Mouse (Mus musculus) gastrocnemius, postnatal 10 days (tissue): ENCODE measurements around the gene Gcc2. TPM values are rescaled to one million over a fixed set of nuclear protein-coding genes. Genes with fewer than 3 reads are reported as not detected.
A peak's percentile ranks its signal among the peaks of the same experiment; 100 is the strongest.
"Not testable (repeated sequence)": the region's sequence is repeated elsewhere in the genome, so short reads cannot be mapped to it uniquely, and the experiment has no call there.

Experiments used
- DNase-seq: peaks from one replicate; pipeline ENCODE4 v3.0.0; 2021; ENCODE audit warnings: mixed read lengths
- total RNA-seq, 2 experiments: library from RNA; stranded (reverse); gene quantifications; 2 replicates each; pipeline ENCODE4 v1.2.3; 2021

The Gcc2 gene
- total RNA-seq, 2 experiments from 2014 or later: 14.8 to 16.9 TPM

DNA sequence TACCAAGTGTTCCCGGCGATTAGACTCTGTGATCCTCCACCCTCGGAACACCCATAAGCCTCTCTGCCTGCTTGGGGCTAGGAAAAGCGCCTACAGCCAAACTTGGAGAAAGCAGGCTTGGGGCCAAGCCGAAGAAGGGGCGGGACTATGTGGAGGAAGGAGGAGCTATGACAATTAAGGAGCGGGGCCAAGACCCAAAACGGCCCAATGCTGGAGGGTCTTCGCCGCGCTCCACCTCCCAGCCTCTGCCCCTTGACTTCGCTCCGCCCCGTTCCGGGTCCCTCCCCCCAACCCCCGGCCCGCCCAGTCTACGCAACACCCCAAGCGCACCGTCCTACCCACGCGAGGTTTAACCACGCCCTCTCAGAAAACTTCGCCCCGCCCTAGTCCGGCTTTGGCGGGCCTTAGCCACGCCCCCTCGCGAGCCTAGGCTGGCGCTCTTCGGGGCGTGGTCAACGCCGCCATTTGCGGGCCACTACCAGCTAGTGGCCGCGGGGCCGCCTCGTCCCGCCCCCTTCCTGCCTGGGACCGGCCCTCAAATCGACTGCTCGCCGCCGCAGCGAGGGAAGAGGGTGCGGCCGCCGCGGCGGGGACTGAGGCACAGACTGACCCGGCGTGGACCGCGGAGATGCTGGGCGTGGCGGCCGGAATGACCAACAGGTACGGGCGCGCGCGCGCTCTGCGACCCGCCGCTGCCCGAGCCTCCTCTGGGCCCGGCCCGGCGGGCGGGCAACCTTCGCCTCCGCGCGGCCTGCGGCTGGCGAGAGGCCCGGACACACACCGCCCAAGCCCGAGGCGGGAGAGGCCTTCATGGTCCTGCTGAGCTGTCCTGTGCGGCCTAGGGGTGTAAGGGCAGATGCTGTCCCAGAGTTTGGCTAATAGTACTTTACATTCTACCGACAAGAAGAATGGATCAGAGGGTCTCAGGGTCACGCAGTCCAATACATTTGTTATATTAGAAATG lies 68.0 kb downstream of the Gcc2 start, which contains the start of gene Lims1:
Gene Lims1 (plus strand): TSS at position 439 of the 964 bp plus-strand sequence.
- DNase-seq: peak; percentile 99

GRCm38 (mm10) chr10:58326271-58326670 lies 71.0 kb downstream of the Gcc2 start:
- DNase-seq: no peak

GRCm38 (mm10) chr10:58327836-58328235 lies 72.5 kb downstream of the Gcc2 start:
- DNase-seq: not testable (repeated sequence)

- DNase-seq: no peak
Observed at GRCm38 (mm10) chr10:58328517-58329108, 73.3 kb downstream of the Gcc2 start.

DNA sequence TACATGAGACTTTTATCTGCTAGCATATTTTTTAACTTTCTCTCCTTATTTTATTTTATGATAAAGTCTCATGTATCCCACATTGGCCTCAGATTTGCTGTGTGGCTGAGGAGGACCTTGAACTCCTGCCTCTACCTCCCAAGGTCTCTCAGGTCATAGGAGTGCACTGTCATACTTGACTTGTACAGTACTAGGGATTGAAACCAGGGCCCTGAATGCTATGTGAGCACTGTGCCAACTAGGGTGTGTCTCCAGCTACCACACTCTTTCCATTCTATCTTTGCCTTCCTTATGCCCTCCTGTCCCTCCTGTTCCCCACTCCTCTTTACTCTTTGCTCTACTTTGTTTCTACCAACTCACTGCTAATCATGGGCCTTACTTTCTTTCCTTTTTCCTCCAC lies 75.3 kb downstream of the Gcc2 start:
- no peak for DNase-seq

- no peak for DNase-seq
Observed at GRCm38 (mm10) chr10:58331741-58332140, 76.4 kb downstream of the Gcc2 start.

DNA sequence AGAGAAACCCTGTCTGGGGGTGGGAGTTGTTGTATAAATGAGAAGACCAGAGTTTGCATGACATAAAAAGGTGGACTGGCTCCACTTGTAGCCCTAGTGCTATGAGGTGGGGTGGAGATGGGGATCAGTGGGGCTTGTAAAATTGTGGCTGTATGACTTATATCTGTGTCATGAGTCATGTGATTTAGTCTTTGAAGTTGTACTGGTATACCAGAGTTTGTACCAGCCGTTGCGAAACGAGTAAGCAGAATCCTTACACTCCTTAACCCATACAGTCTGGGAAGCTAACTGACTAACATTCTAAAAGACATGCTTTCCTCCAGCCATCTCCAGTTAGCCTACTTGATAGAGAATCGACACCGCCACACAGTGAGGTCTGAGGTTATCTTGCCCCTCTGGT lies 78.1 kb downstream of the Gcc2 start:
- no peak for DNase-seq

- DNase-seq: no peak
Observed at GRCm38 (mm10) chr10:58336156-58336555, 80.9 kb downstream of the Gcc2 start.

DNA sequence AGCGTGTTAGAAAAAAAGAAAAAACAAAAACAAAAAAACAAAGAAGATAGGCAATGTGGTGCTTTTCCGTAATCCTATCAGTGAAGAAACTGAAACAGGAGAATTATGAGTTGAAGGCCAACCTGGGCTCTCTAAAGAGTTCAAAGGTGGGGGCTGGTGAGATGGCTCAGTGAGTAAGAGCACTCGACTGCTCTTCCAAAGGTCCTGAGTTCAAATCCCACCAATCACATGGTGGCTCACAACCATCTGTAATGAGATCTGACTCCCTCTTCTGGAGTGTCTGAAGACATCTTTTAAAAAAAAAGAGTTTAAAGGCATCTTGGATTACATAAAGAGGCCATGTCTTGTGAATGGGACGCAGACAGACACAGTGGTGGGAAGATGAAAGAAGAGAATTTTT lies 81.8 kb downstream of the Gcc2 start:
- not testable (repeated sequence) for DNase-seq

DNA sequence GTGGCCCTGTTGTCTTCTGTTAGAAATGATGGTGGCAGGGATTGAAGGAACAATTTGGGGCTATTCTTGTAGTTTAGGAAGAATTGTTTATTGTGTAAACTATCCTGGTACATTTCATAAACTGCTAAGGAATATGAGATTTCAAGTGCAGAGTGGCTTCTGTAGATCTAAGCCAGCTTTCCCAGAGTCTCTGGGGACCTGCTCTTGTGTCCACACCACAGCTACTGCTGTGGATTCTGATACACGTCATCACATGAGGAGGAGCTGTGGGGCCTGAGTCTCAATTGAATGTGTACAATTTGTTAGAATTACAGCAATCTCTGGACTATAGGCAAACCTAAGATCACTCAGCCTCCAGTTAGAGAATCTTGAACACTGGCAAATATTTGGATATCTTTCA lies 83.3 kb downstream of the Gcc2 start:
- no peak for DNase-seq

DNA sequence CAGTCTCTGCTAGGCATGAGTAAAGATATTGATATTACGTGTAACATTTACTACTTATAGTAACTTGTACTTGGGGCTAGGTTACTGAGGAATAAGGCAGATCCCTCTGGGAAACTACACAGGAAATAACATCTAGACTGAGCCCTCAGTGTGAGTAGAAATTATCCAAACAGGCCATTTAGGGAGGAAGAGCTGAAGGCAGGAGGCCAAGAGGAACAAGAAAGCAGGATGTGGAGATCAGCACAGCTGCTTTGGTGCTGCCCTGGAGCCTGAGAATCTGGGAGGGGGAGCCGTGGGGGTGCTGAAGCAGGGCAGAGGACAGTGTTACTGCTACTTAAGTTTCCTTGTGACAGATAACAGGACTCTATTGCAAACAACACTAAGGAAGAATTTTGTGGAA lies 86.4 kb downstream of the Gcc2 start:
- peak; percentile 16 for DNase-seq

GRCm38 (mm10) chr10:58342199-58342598 lies 86.9 kb downstream of the Gcc2 start:
- no peak for DNase-seq

DNA sequence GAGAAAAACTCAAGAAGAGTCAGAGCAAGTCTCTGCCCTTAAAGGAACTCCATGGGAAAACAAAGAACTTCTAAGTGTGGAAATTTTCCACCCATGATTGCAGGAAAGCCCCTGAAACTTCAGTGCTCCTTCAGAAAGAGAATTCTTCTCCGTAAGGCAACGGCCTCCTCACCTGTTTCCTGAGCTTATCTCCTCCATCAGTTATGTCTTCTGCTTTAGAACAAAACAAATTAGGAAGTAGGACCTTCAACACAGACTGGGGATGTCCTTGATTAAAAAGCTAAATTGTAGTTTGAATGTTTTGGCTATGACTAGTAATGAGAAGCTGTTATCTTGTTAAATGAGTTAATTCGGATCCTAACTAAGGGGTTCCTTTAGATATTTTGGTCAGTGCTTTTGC lies 88.3 kb downstream of the Gcc2 start:
- DNase-seq: no peak

DNA sequence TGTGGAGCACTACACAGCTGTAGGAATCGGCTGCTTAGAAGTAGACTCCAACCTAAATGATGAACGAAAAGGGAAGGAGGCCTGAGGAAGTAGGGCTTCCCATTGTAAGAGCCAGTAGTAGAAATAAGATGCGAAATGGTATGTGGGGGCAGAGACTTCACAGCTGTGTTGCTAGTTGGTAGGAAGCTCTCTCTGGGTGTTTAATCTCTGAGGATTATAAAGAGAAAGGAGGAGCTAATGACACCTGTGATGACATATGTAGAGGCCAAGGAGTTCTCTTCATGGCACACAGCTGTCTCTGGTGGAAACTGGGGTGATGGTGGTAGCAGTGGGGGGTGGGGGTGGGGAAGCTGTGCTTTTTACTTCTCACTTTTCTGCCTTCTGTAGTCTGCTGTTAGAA lies 95.3 kb downstream of the Gcc2 start:
- no peak for DNase-seq

DNA sequence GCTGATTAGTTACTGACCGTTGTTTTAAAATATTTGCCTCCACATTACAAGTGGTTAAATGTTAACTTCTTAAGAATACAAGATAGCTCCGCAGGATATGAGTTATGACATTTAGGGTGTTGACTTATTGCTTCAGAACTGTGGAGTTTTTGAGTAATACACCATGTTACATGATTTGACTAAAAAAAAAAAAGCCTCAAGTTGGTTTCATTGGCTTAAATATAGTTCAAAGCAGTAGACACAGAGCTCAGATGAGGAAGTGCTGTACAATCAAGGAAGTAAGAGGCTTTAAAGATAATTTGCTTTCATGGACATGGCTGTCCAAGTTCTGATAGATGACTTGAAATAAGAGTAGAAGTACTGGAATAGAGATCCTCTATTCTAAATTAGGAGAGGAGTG lies 96.4 kb downstream of the Gcc2 start:
- no peak for DNase-seq

DNA sequence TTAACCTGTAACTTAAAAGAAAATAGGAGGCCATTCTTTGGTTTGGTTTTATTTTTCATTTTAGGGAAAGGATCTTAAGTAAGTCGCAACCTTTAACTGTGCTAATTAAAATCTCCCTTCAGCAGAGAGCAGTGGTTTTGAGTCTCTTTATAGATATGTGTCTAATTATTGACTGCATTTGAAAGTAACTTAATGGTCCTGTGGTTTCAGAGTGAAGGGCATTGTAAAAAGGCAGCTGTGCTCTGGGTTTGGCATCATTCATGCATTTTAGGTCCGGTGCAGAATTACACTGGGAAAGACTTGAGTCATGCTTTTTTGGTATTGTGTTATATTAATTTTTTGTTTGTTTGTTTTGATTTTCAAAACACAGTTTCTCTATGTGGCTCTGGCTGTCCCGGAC lies 97.1 kb downstream of the Gcc2 start:
- DNase-seq: no peak

- no peak for DNase-seq
Observed at GRCm38 (mm10) chr10:58354561-58354960, 99.3 kb downstream of the Gcc2 start.

Other genes with a start within 250 kb of the Gcc2 start
- gene AW822073, start 30.6 kb upstream of the Gcc2 start, total RNA-seq: not detected
- gene Duxf3, start 22.8 kb upstream of the Gcc2 start, total RNA-seq: not detected
- not detected for gene Gm4981, start 18.8 kb upstream of the Gcc2 start, total RNA-seq
- gene Lims1, start 68.0 kb downstream of the Gcc2 start, total RNA-seq: 10 to 100 TPM; 79.4 to 94.4 TPM
- gene Ranbp2, start 191.4 kb downstream of the Gcc2 start, total RNA-seq: 10 to 100 TPM; 52.6 to 59.6 TPM
- 1 to 10 TPM in 1 of 2 experiments, under 1 TPM in 1; 0.99 to 1.2 TPM for gene Ccdc138, start 242.5 kb downstream of the Gcc2 start, total RNA-seq